Mouse (Mus musculus): ENCODE data around the gene Tigd3.

Tigd3 gene

GRCm38 (mm10) chr19:5877618-5878361 is 16.2 kb downstream of the Tigd3 start, which contains the start of gene Slc25a45:
TSS of gene Slc25a45 (plus strand) at chr19:5877808.
- peak; percentile 70 to 76 for DNase-seq (ENCODE audit: low spot score in 2 of 2)

DNA sequence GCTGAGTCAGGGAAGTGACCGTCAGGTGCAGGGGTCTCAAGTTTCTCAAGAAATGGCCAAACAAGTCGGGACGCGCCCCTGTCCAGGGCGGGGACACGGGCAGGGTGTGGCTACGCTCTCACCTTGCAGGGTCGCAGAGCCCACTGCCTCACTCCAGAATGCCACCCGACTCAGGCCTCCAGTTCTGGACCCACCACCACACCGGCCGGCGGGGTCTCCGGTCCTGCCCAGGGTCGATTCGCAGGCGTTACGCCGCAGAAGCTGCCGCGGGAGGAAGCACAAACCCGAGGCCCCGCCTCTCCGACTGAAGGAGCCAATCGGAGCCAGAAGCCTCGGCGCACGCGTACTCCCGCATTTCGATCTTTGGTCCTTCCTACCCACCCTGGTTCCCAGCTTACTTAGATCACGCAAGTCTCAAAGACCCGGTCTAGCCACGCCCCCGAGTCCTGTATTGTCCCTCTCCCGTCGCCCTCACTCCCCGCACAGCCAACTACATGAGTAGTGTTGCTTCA is 18.9 kb downstream of the Tigd3 start, which contains the start of gene Frmd8:
Gene Frmd8, minus strand, starts transcription at position 306 of the 512 bp plus-strand sequence.
- DNase-seq (ENCODE audit: low spot score in 2 of 2) = peak; percentile 88 to 94

- no peak for DNase-seq (ENCODE audit: low spot score in 2 of 2)
Observed at GRCm38 (mm10) chr19:5874391-5874968, 19.5 kb downstream of the Tigd3 start.

DNA sequence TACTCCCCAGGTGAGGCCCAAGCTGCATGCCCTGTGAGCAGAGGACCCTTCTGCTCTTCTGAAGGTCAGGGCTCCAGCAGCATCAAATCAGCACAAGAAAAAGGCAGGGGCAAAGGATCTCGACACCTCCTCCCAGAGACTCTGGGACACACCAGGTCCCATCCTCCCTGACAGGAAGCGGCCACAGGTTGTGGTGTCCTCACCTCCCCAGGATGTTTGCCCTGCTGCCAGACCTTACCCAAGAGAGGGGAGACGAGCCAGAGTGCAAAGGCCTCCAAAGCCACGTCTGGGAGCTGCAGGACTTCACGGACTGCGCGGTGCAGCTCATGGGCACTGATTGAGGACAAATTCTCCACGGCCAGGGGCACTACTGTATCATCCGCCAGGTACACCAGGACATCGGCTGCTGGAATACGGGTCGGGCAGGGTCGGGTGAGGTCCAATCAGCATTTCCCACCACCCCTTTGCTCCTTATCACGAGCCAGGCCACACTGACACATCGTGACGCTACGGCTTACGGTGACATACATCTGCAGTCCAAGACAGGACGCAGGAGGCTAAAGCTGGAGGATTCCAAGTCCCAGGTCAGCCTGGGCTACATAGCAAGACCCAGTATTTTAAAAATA is 20.9 kb downstream of the Tigd3 start:
- no peak for DNase-seq (ENCODE audit: low spot score in 2 of 2)

GRCm38 (mm10) chr19:5872528-5872927 is 21.4 kb downstream of the Tigd3 start:
- no peak for DNase-seq (ENCODE audit: low spot score in 2 of 2)

DNA sequence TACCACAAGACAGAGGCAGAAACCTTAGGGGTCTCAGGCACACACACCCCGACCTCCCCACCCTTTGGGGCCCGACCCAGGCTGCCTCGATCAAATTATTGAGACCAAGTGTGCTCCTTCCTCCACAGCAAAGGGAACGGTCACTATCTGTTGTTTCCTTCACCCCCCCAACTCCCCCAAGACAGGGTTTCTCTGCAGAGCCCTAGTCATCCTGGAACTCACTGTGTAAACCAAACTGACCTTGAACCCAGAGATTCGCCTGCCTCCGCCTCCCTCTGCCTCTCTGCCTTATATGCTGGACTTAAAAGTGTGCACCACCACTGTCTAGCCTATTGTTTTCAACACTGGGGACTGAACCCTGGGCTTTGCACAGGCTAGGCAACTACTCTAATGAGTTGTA is 22.3 kb downstream of the Tigd3 start:
- no peak for DNase-seq (ENCODE audit: low spot score in 2 of 2)

DNA sequence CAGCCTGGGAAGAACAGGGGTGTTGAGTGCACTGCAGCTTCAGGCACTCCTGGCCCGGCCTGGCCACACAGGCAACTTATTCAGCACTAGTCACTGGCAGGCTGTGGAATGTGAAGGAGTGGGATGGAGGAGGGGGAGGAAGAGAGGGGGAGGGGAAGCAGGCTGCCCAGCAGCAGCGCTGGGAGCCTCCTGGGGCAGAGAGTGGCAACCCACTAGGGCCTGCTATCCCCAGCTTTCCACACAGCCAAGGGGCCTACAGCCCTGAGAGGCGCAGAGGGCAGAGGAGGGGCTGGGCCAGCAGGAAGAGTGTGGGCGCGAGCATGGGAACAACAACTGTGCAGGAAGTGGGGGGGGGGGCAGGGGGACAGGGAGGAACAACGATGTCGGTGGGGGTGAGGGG is 22.7 kb downstream of the Tigd3 start:
- DNase-seq (ENCODE audit: low spot score in 2 of 2) = no peak

- DNase-seq (ENCODE audit: low spot score in 2 of 2) = no peak
Observed at GRCm38 (mm10) chr19:5868096-5868495, 25.9 kb downstream of the Tigd3 start.

GRCm38 (mm10) chr19:5864710-5865398 is 29.1 kb downstream of the Tigd3 start:
- no peak for DNase-seq (ENCODE audit: low spot score in 2 of 2)

- DNase-seq (ENCODE audit: low spot score in 2 of 2) = no peak
Observed at GRCm38 (mm10) chr19:5863776-5864175, 30.2 kb downstream of the Tigd3 start.

- DNase-seq (ENCODE audit: low spot score in 2 of 2) = no peak
Observed at GRCm38 (mm10) chr19:5862335-5863085, 31.4 kb downstream of the Tigd3 start.

DNA sequence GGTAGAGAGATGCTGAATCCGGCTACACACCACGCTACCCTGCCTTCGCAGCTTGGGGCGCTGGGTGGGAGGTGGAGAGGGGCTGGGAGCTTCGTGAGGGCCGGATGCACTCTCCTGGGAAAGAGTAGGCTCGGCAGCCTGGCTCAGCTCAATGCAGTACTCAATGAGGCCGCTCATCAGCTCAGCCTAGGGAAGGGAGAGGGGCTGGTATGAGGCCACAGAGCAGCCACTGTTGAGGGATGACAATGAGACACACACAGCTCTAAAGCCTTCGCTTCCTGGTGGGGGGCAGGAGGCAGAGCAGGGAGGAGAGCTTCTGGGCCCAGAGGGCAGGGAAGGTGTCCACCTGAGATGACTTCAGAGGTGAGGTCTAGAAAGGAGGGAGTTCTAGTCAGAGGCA is 37.3 kb downstream of the Tigd3 start:
- DNase-seq (ENCODE audit: low spot score in 2 of 2) = no peak

GRCm38 (mm10) chr19:5852035-5852722 is 41.8 kb downstream of the Tigd3 start:
- DNase-seq (ENCODE audit: low spot score in 2 of 2) = no peak

GRCm38 (mm10) chr19:5851481-5851971 is 42.4 kb downstream of the Tigd3 start:
- DNase-seq (ENCODE audit: low spot score in 2 of 2) = no peak

DNA sequence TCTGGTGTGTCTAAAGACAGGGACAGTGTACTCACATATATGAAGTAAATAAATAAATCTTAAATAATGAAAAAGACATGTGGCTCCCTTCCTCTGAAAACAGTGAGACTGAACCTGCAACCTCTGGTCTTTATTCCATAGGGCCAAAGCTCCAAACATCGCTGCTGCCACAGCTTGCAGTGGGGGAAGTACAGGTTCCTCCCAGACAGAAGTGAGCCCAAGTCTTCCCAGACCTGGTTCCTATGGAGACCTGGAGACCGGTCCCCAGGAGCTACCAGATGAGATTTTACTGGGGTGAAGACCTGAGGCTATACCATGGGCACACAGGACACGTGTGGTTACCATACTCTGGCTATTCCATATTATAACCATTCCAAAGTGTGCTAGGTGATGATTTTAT is 43.1 kb downstream of the Tigd3 start:
- no peak for DNase-seq (ENCODE audit: low spot score in 2 of 2)

DNA sequence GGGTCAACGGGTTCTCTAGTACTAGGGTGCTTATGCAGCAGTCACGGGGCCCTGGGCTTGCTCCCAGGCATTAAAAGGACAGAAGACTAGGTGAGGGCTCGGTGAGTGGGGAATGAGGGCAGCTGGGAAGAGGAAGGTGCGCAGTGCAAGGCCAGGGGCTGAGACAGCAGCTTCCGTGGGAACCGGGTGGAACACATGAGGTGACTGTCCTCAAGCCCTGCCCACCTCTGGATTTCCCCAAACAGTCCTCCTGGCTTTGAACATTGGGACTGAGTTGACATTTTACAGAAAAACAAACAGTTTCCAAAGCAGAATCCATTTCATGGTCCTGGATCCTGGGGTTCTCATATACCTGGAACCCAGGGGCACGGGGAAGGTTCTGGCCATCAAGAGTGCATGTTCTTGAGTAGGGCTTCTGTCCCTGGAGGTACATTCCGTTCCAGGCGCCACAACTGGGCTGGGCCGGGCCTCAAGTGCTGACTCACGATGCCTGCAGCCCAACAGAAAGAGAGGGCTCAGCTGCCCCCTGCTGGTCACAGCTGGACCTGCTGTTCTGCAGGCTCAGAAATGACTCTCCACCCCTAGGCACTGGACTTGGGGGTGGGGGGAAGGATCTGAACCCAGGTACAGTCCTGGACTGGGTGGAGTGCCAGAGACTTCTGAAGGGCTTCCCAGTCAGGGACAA is 44.0 kb downstream of the Tigd3 start:
- DNase-seq (ENCODE audit: low spot score in 2 of 2) = peak; percentile 88 to 94

GRCm38 (mm10) chr19:5848826-5849672 is 44.9 kb downstream of the Tigd3 start:
- no peak for DNase-seq (ENCODE audit: low spot score in 2 of 2)

GRCm38 (mm10) chr19:5848032-5848825 is 45.7 kb downstream of the Tigd3 start:
- no peak for DNase-seq (ENCODE audit: low spot score in 2 of 2)
